In genomic region chr2:37757784-37758183, GRCm38 (mm10) we compare ENCODE assay signal across 12 mouse cellular contexts. TPM values are rescaled to one million over a fixed set of nuclear protein-coding genes. Genes with fewer than 3 reads are reported as not detected.
DNase-seq lines count a peak whose midpoint lies in the region; ATAC-seq and TF ChIP-seq lines count a peak whose summit lies in the region.
"Had no signal": no experiment of that assay in that cellular context is flagged by ENCODE, and none has a peak within 500 bp of the region (broad histone marks: within the 10 kb centered on the region; RNA-seq: fewer than 3 reads in every experiment).

No protein-coding gene starts in this region.

- H3K9ac ChIP-seq in heart, adult 2 months (ENCODE audit: low read depth, low read length) = no peak overlapping the region
- no peak overlapping the region for H3K9ac ChIP-seq in midbrain, embryonic 16.5 days (ENCODE audit: low read depth, low read length)
- no peak overlapping the region for H3K9ac ChIP-seq in stomach, embryonic 15.5 days

- WGBS in heart, adult 2 months = 56% methylated on average over 4 of the region's 4 CpGs
- WGBS in midbrain, embryonic 10.5 days = 76% methylated on average over 4 of the region's 4 CpGs
- WGBS in midbrain, embryonic 16.5 days = 72% methylated on average over 4 of the region's 4 CpGs
- WGBS in limb, embryonic 10.5 days = 84% methylated on average over 4 of the region's 4 CpGs
- WGBS in stomach, embryonic 15.5 days = 81% methylated on average over 4 of the region's 4 CpGs
- 93% methylated on average over 4 of the region's 4 CpGs for WGBS in lung, adult 2 months

- no peaks in the 10 kb centered on the region for H3K36me3 ChIP-seq in heart, adult 2 months (ENCODE audit: control insufficient read depth, insufficient read depth, low read length)
- no peaks in the 10 kb centered on the region for H3K36me3 ChIP-seq in midbrain, embryonic 10.5 days
- no peaks in the 10 kb centered on the region for H3K36me3 ChIP-seq in midbrain, embryonic 16.5 days (ENCODE audit: control insufficient read depth, insufficient read depth, low read length)
- H3K36me3 ChIP-seq in limb, embryonic 10.5 days = no peaks in the 10 kb centered on the region
- H3K36me3 ChIP-seq in stomach, embryonic 15.5 days = no peaks in the 10 kb centered on the region

- no peak for DNase-seq in heart, adult 2 months
- no peak for DNase-seq in heart, adult 18-20 months
- DNase-seq in midbrain, embryonic 10.5 days (ENCODE audit: low spot score) = no peak
- DNase-seq in limb, embryonic 10.5 days (ENCODE audit: low spot score) = no peak
- DNase-seq in lung, adult 2 months = no peak
- no peak for DNase-seq in thymus, adult 18-20 months
- DNase-seq: adrenal gland, postnatal 36 days; cerebellum, adult 9-11 months; layer of hippocampus, postnatal 36 days; spleen, adult 18-20 months had no signal

- no peak overlapping the region for H3K4me2 ChIP-seq in midbrain, embryonic 16.5 days (ENCODE audit: low read length)
- H3K4me2 ChIP-seq in stomach, embryonic 15.5 days = peak overlapping the region; percentile 16; the same call in 1 of the 2 replicates

- no peak; the same call in 1 of the 2 replicates for ATAC-seq in midbrain, embryonic 16.5 days
- no peak for ATAC-seq in stomach, embryonic 15.5 days (ENCODE audit: insufficient read depth, low FRiP score, low read depth)

- intact Hi-C loops in heart, adult 2 months (cut with DNase I) = no loop called here

- no peak overlapping the region for H3K27ac ChIP-seq in heart, adult 2 months
- peak overlapping the region; percentile 70 for H3K27ac ChIP-seq in midbrain, embryonic 10.5 days (replicated peaks)
- H3K27ac ChIP-seq in midbrain, embryonic 16.5 days (ENCODE audit: low read length) = no peak overlapping the region
- H3K27ac ChIP-seq in limb, embryonic 10.5 days = peak overlapping the region; percentile 58
- H3K27ac ChIP-seq in stomach, embryonic 15.5 days = no peak overlapping the region

- no peak overlapping the region for H3K4me3 ChIP-seq in heart, adult 2 months
- peak overlapping the region; percentile 35; the same call in 1 of the 2 replicates for H3K4me3 ChIP-seq in midbrain, embryonic 10.5 days
- H3K4me3 ChIP-seq in midbrain, embryonic 16.5 days (ENCODE audit: low read depth, low read length) = no peak overlapping the region
- H3K4me3 ChIP-seq in limb, embryonic 10.5 days = no peak overlapping the region
- no peak overlapping the region for H3K4me3 ChIP-seq in stomach, embryonic 15.5 days (replicated peaks)
- no peak overlapping the region for H3K4me3 ChIP-seq in lung, adult 2 months (replicated peaks; ENCODE audit: extremely low read depth, low read depth, low read length)

- no peaks in the 10 kb centered on the region for H3K27me3 ChIP-seq in heart, adult 2 months (ENCODE audit: control insufficient read depth, insufficient read depth, low read length)
- peaks cover 72% of the 10 kb centered on the region for H3K27me3 ChIP-seq in midbrain, embryonic 10.5 days (ENCODE audit: low read depth, poor library complexity, severe bottlenecking)
- H3K27me3 ChIP-seq in midbrain, embryonic 16.5 days (ENCODE audit: control insufficient read depth, insufficient read depth, low read depth, low read length) = no peaks in the 10 kb centered on the region
- peaks cover 57% of the 10 kb centered on the region for H3K27me3 ChIP-seq in limb, embryonic 10.5 days (ENCODE audit: low read depth, poor library complexity, severe bottlenecking)
- 0 out of 2 replicates have a peak, but pooled peaks cover 6% of the 10 kb centered on the region for H3K27me3 ChIP-seq in stomach, embryonic 15.5 days (replicated peaks)

- H3K9me3 ChIP-seq in midbrain, embryonic 10.5 days (replicated peaks) = no peaks in the 10 kb centered on the region
- no peaks in the 10 kb centered on the region for H3K9me3 ChIP-seq in midbrain, embryonic 16.5 days (replicated peaks; ENCODE audit: control insufficient read depth, low read length, poor library complexity, severe bottlenecking)
- H3K9me3 ChIP-seq in limb, embryonic 10.5 days (replicated peaks) = no peaks in the 10 kb centered on the region
- H3K9me3 ChIP-seq in stomach, embryonic 15.5 days = no peaks in the 10 kb centered on the region

- 0 out of 2 replicates have a peak, but pooled peaks have one; percentile 9 for TF ChIP-seq EP300 in heart, adult 2 months (IDR thresholded peaks at IDR 0.05; ENCODE audit: insufficient read depth, low read depth, low read length)

- TF ChIP-seq CTCF in heart, adult 2 months (IDR thresholded peaks at IDR 0.05) = no peak
- no peak for TF ChIP-seq CTCF in lung, adult 2 months (IDR thresholded peaks at IDR 0.05; ENCODE audit: insufficient read depth, low read length)

- no peak for TF ChIP-seq POLR2A in heart, adult 2 months (IDR thresholded peaks at IDR 0.05; ENCODE audit: insufficient read depth, low read depth, low read length)
- no peak for TF ChIP-seq POLR2A in lung, adult 2 months (IDR thresholded peaks at IDR 0.05; ENCODE audit: borderline replicate concordance, extremely low read depth, low read depth, low read length)

- peaks cover 7% of the 10 kb centered on the region for H3K4me1 ChIP-seq in heart, adult 2 months (ENCODE audit: control insufficient read depth, insufficient read depth, low read length)
- peaks cover 36% of the 10 kb centered on the region for H3K4me1 ChIP-seq in midbrain, embryonic 10.5 days
- H3K4me1 ChIP-seq in midbrain, embryonic 16.5 days (ENCODE audit: control insufficient read depth, insufficient read depth, low read length) = peaks cover 3% of the 10 kb centered on the region; the same call in 1 of the 2 replicates
- peaks cover 20% of the 10 kb centered on the region for H3K4me1 ChIP-seq in limb, embryonic 10.5 days
- peaks cover 9% of the 10 kb centered on the region for H3K4me1 ChIP-seq in stomach, embryonic 15.5 days
- H3K4me1 ChIP-seq in lung, adult 2 months (ENCODE audit: control insufficient read depth, insufficient read depth, low read length) = no peaks in the 10 kb centered on the region

- H3K79me2 ChIP-seq in heart, adult 2 months (replicated peaks; ENCODE audit: control insufficient read depth, insufficient read depth, low read length) = no peaks in the 10 kb centered on the region

RNA-seq across cellular contexts. Expression of gene Crb2, which starts 18.3 kb away (rescaled TPM):
- total RNA-seq in heart, adult 2 months (2021) = under 1 TPM; 0.48 to 0.81 TPM
- 0.61 and 0.64 TPM in 2 replicates for polyA plus RNA-seq in heart, adult 2 months (2012; rRNA removed)
- under 1 TPM; 0.57 to 0.75 TPM for total RNA-seq in heart, adult 18-20 months (2021)
- polyA plus RNA-seq in midbrain, embryonic 10.5 days (2016; fragmentation: Nextera tagmentation; extraction: Ambion mirVana) = 31.1 and 31.4 TPM in 2 replicates
- polyA plus RNA-seq in midbrain, embryonic 16.5 days (2015; fragmentation: Nextera tagmentation; extraction: Ambion mirVana) = 4.2 and 5.3 TPM in 2 replicates
- polyA plus RNA-seq in limb, embryonic 10.5 days (2016; fragmentation: Nextera tagmentation; extraction: Ambion mirVana) = 2.1 and 4.3 TPM in 2 replicates
- 1.8 and 2.0 TPM in 2 replicates for polyA plus RNA-seq in stomach, embryonic 15.5 days (2015; fragmentation: Nextera tagmentation; extraction: Ambion mirVana)
- 1.7 and 2.4 TPM in 2 replicates for polyA plus RNA-seq in lung, adult 2 months (2012; rRNA removed)

RNA-seq across cellular contexts. Expression of gene Strbp, which starts 54.1 kb away (rescaled TPM):
- total RNA-seq in heart, adult 2 months (2021) = 10 to 100 TPM; 17.4 to 20.0 TPM
- polyA plus RNA-seq in heart, adult 2 months (2012; rRNA removed) = 1.5 and 3.5 TPM in 2 replicates
- 10 to 100 TPM; 13.4 to 17.9 TPM for total RNA-seq in heart, adult 18-20 months (2021)
- 61.6 and 64.4 TPM in 2 replicates for polyA plus RNA-seq in midbrain, embryonic 10.5 days (2016; fragmentation: Nextera tagmentation; extraction: Ambion mirVana)
- 108 and 119 TPM in 2 replicates for polyA plus RNA-seq in midbrain, embryonic 16.5 days (2015; fragmentation: Nextera tagmentation; extraction: Ambion mirVana)
- 42.3 and 45.5 TPM in 2 replicates for polyA plus RNA-seq in limb, embryonic 10.5 days (2016; fragmentation: Nextera tagmentation; extraction: Ambion mirVana)
- polyA plus RNA-seq in stomach, embryonic 15.5 days (2015; fragmentation: Nextera tagmentation; extraction: Ambion mirVana) = 28.8 and 30.6 TPM in 2 replicates
- polyA plus RNA-seq in lung, adult 2 months (2012; rRNA removed) = 2.4 and 4.0 TPM in 2 replicates

Comparison
In these comparisons a context has a peak if more than half of its experiments do, and no peak if none do; other contexts are left out.
1. H3K27ac ChIP-seq: peak in midbrain, embryonic 10.5 days (single experiment) and limb, embryonic 10.5 days (single experiment); none in heart, adult 2 months (single experiment), midbrain, embryonic 16.5 days (single experiment) and stomach, embryonic 15.5 days (single experiment).